Mouse (Mus musculus): ENCODE data around the gene Ceacam15. TPM values are rescaled to one million over a fixed set of nuclear protein-coding genes. Genes with fewer than 3 reads are reported as not detected.
"Not testable (repeated sequence)": the region's sequence is repeated elsewhere in the genome, so short reads cannot be mapped to it uniquely, and the experiment has no call there.

Gene Ceacam15
- not detected for total RNA-seq (2021)
- long read RNA-seq, experiment 1: 0 reads
- long read RNA-seq, experiment 2: 0 reads

DNA sequence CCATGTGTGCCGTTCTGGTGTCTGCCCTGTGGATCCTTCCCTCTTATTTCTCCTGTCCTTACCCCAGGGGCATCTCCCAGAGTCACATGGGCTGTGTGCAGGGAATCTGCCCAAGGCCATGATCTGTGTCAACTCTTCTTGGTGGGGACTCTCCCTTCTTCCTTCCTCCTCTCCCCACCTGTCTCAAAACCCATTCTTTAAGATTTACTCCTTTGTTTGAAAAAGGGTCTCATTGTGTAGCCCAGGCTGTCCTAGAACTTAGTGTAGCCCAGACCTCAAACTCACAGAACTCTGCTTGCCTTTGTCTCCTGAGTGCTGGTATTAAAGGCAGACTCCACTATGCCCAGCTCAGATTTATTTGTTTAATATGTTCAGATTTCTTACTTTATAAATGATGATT is at the start of gene Ceacam15:
Gene Ceacam15, minus strand, starts transcription at position 101 of the 400 bp plus-strand sequence.
- no peak for DNase-seq (ENCODE audit: low spot score in 2 of 2)

- not testable (repeated sequence) for DNase-seq (ENCODE audit: low spot score in 2 of 2)
These were observed 47.0 kb upstream of the Ceacam15 start for GRCm38 (mm10) chr7:16722490-16722889.

DNA sequence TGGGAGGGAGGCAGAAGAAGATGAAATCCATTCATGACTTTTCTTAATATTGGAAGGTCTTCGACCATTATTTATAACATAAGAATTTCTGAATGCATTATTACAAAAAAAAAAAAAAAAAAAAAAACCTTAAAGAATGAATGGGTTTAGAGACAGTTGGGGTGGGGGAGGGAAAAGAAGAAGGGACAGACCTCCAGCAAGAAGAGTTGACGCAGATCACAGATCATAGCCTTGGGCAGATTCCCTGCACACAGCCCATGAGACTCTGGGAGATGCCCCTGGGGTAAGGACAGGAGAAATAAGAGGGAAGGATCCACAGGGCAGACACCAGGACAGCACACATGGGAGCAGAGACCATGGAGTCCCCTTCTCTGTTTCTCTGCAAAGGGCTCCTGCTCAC is 46.1 kb upstream of the Ceacam15 start, which contains the start of gene Ceacam9:
Gene Ceacam9, plus strand, starts transcription at position 301 of the 400 bp plus-strand sequence.
- no peak for DNase-seq (ENCODE audit: low spot score in 2 of 2)

DNA sequence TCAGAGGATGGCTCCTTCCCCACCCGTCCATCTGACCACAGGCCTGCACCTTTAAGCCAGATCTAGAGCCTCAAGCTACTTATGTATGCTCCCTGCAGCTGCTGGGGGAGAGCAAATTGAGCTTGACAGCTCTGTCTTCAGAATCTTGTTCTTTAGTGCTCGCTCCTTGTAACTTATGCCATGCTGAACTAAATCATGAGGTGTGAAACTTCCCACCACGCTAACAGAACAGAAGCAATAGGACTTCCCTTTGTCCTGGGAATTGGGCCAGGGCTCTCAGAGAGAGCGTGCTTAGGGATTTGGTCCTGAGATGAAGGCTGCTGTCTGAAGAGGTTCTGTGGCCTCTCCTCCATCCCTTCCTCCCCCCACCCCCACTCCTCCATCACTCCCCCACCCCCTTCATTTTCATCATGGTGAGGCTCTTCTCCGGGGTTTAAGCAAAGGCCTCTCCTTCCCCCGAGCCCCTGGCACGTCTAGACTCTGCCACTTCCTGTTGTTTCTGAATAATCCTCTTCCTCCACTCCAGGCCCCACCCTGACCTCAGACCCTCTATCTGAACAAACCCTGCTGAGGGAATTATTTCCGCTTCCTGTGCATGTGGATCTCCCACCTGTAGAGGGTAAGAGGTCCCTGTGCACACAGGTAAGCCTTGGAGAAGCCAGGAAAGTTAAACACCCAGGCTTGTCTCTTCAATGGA is 41.1 kb upstream of the Ceacam15 start:
- not testable (repeated sequence) for DNase-seq (ENCODE audit: low spot score in 2 of 2)

- DNase-seq (ENCODE audit: low spot score in 2 of 2): no peak
These were observed 37.3 kb upstream of the Ceacam15 start for GRCm38 (mm10) chr7:16712633-16713415.

DNA sequence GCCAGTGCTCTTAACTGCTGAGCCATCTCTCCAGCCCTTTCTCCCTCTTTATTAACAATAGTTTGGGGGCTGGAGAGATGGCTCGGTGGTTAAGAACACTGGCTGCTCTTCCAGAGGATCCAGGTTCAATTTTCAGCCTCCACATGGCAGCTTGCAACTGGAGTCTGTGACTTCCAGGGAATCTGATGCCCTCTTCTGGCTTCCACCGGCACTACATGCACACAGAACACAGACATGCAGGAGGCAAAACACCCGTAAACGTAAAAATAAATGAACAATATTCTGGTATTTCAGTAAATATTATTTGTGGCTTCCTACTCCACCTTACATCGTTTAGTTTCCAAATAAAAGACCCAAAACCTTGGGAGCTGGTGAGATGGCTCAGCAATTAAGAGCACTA is 35.1 kb upstream of the Ceacam15 start:
- no peak for DNase-seq (ENCODE audit: low spot score in 2 of 2)

GRCm38 (mm10) chr7:16708244-16708643 is 32.7 kb upstream of the Ceacam15 start:
- no peak for DNase-seq (ENCODE audit: low spot score in 2 of 2)

DNA sequence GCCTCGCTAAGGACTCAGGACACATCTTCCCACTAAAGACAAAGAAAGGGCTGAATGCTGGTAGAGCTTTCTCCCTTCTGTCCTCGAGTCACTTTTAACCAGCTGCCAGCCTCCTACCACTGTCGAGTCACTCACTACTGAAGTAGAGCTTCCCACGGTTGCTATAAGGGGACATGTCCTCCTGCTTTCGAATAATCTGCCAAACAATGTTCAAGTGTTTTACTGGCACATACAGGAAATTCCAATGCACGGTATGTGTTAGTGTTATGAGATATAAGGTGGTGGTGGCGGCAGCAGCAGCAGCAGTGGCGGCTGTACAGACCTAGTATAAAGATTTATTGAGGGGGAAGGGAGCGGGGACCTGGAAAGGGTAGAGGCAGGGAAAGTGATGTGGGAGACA is 30.9 kb upstream of the Ceacam15 start:
- DNase-seq (ENCODE audit: low spot score in 2 of 2): no peak

- no peak for DNase-seq (ENCODE audit: low spot score in 2 of 2)
These were observed 25.1 kb upstream of the Ceacam15 start for GRCm38 (mm10) chr7:16700583-16700982.

DNA sequence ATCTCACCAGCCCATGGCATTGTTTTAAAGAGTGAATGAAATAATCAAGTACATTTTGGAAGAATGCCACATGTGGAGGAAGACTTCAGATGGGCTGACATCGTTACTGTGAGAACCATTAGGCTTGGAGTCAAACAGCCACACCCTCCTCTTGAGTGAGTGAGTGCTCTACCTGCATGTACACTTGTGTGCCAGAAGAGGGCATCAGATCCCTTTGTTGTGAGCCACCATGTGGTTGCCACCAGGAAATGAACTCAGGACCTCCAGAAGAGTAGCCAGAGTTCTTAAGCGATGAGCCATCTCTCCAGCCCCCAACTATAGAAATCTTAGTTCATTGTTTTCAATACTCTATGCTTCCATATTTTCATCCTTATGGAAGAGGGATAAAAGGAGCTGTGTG is 23.5 kb upstream of the Ceacam15 start:
- DNase-seq (ENCODE audit: low spot score in 2 of 2): no peak

DNA sequence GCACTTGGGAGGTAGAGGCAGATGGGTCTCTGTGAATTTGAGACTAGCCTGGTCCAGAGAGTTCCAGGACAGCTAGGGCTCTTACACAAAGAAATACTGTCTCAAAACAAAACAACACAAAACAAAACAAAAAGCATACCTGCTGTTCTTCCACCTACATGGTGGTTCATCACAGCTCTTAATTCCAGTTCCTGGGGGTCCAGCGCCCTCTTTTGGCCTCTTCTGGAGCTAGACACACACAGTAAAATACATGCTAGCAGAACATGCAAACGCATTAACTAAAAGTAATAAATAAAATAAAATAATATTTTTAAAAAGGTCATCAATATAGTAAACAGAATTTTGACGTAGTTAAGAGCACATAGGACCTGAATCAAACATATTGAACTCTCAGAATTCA is 19.5 kb upstream of the Ceacam15 start:
- DNase-seq (ENCODE audit: low spot score in 2 of 2): peak; percentile 16 to 39

- no peak for DNase-seq (ENCODE audit: low spot score in 2 of 2)
These were observed 13.7 kb upstream of the Ceacam15 start for GRCm38 (mm10) chr7:16689196-16689595.

GRCm38 (mm10) chr7:16680194-16680593 is 4.7 kb upstream of the Ceacam15 start:
- DNase-seq (ENCODE audit: low spot score in 2 of 2): not testable (repeated sequence)

GRCm38 (mm10) chr7:16674699-16675098 is 806 bp downstream of the Ceacam15 start:
- not testable (repeated sequence) for DNase-seq (ENCODE audit: low spot score in 2 of 2)

GRCm38 (mm10) chr7:16673823-16674222 is 1.7 kb downstream of the Ceacam15 start:
- DNase-seq (ENCODE audit: low spot score in 2 of 2): no peak

GRCm38 (mm10) chr7:16668331-16668930 is 7.1 kb downstream of the Ceacam15 start:
- DNase-seq (ENCODE audit: low spot score in 2 of 2): not testable (repeated sequence)

- no peak for DNase-seq (ENCODE audit: low spot score in 2 of 2)
These were observed 31.2 kb downstream of the Ceacam15 start for GRCm38 (mm10) chr7:16644260-16644659.

DNA sequence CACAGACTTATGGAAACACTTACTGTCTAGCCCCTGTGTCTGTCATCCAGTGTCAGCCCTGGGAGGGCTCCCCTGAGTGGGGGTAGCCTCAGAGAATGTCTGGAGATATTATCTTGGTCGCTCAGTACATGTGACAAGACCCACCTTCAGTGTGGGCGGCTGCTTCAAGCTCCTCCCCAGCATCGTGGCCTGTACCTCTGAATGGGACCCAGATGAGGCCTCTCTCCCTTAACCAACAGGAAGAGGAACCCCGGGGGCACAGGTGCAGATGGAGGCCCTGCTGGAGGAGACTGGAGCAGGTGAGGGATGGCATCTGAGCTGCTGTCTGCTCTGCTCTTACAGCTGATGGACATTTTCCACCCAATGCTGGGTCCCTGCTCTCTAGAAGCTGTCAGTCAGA is 32.4 kb downstream of the Ceacam15 start:
- not testable (repeated sequence) for DNase-seq (ENCODE audit: low spot score in 2 of 2)

- peak in 1 of 2 experiments; percentile 33 for DNase-seq (ENCODE audit: low spot score in 2 of 2)
These were observed 36.5 kb downstream of the Ceacam15 start for GRCm38 (mm10) chr7:16639028-16639427.

DNA sequence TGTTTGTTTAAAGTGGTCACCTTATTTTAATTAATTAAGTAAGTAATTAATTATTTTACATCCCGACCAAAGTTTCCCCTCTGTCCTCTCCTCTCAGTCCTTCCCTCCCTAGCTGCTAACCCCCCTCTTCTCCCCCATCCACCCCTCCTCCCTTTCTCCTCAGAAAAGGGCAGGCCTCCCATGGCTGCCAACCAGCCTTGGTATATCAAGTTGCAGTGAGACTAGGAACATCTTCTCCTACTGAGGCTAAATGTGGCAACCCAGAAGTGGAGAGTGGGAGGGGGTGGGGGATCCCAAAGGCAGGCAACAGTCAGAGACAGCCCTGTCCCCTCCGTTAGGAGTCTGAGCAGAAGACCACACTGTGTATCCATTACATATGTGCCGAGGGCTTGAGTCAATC is 40.4 kb downstream of the Ceacam15 start:
- no peak for DNase-seq (ENCODE audit: low spot score in 2 of 2)

DNA sequence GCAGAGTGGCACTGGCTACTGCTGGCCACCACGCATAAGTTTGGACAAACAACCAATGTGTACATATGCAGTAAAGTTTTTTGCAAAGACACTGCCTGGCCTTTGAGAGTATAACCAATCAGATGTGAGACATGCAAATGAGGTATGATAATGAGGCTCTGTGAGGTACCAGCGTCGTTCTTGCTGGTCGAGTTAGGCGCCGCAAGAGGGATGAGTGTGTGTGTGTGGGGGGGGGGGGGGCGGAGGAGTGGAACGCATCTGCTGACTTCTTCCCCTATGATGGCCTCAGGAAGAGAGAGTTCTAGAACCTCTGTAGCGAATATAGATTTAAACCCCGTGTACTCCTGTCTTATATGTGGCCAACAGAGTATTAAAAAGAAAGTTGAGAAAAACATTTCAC is 41.6 kb downstream of the Ceacam15 start:
- not testable (repeated sequence) for DNase-seq (ENCODE audit: low spot score in 2 of 2)

- no peak for DNase-seq (ENCODE audit: low spot score in 2 of 2)
These were observed 43.6 kb downstream of the Ceacam15 start for GRCm38 (mm10) chr7:16631932-16632331.
